Mouse (Mus musculus): ENCODE data around the gene Itpripl1. TPM values are rescaled to one million over a fixed set of nuclear protein-coding genes. Genes with fewer than 3 reads are reported as not detected.

Itpripl1 gene
- total and polyA plus RNA-seq, 3 experiments: 19.7 to 30.6 (median 23.4) TPM

DNA sequence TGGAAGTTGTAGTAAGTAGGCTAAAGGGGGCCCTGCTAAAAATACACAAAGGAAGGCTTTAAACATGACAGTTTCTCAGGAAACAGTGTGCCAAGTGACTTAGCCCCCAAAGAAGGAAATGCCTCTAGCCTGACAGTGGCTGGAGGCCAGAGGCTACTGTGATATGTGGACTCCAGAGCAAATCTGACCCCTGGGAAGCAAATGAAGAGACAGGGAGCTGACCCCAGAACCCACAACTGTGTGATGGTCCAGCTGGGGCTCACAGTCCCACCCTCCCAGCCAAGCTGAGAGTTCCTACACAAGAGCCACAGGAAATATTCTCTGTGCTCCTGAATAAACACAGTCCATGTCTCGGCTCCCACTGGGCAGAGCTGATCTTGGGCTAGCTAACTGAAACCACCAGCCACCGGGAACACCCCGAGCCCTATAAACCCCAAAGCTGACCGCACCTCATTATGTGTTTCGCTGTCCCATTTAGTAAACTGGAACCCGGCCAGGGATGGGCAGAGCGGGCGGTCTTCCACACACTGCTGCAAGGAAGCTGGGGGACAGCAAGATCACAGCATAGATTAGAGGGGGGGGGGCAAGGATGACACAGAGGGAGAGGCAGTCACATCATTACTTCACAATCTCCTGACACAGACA is 21.5 kb downstream of the Itpripl1 start:
- no peaks in the 10 kb centered on the region for H3K79me2 ChIP-seq (replicated peaks; ENCODE audit: control insufficient read depth, extremely low read depth, insufficient read depth, poor library complexity, severe bottlenecking)
- H3K36me3 ChIP-seq (replicated peaks in 1 of 2; ENCODE audit: control insufficient read depth in 1 of 2, insufficient read depth in 1 of 2, low read length in 1 of 2): peaks cover 78 to 92% of the 10 kb centered on the region in 2 experiments
- H3K27ac ChIP-seq (ENCODE audit: insufficient read depth, low read depth): no peak overlapping the region
- H3K4me2 ChIP-seq (ENCODE audit: insufficient read depth, low read depth, poor library complexity, severe bottlenecking): no peak overlapping the region
- no peaks in the 10 kb centered on the region for H3K4me1 ChIP-seq (ENCODE audit: control insufficient read depth in 1 of 2, insufficient read depth in 2 of 2)
- no peaks in the 10 kb centered on the region for H3K9me3 ChIP-seq (replicated peaks; ENCODE audit: low read length)
- in situ Hi-C loops (cut with MboI; ENCODE audit: low pct_ligation_motif_present, low pct_unique_long_range_greater_than_20kb, low sequenced_read_pairs) (no loop called here), dilution Hi-C loops (cut with MboI; ENCODE audit: extremely low pct_ligation_motif_present, extremely low pct_unique_long_range_greater_than_20kb, low sequenced_read_pairs) (no loop called here)
- H3K27me3 ChIP-seq (replicated peaks): no peaks in the 10 kb centered on the region
- no peak overlapping the region for H3K4me3 ChIP-seq (replicated peaks in 1 of 3; ENCODE audit: low read depth in 2 of 3, low read length in 2 of 3, poor library complexity in 1 of 3)
- no peak for DNase-seq (ENCODE audit: extremely low read depth)
- no peak for TF ChIP-seq MYC (IDR thresholded peaks at IDR 0.05; ENCODE audit: low read depth, low read length)
- no peak for TF ChIP-seq POLR2AphosphoS2 (IDR thresholded peaks at IDR 0.05; ENCODE audit: low read depth, low read length)
- no peak for TF ChIP-seq IRF4 (IDR thresholded peaks at IDR 0.05; ENCODE audit: low read depth, low read length)
- no peak for TF ChIP-seq TCF12 (IDR thresholded peaks at IDR 0.05; ENCODE audit: low read depth, low read length)
- no peak for TF ChIP-seq SIN3A (IDR thresholded peaks at IDR 0.05; ENCODE audit: low read length)
- no peak for TF ChIP-seq CTCF (conservative IDR thresholded peaks at IDR 0.05 in 1 of 2, IDR thresholded peaks at IDR 0.05 in 1 of 2; ENCODE audit: low read depth in 2 of 2, low read length in 2 of 2)
- no peak for TF ChIP-seq HCFC1 (IDR thresholded peaks at IDR 0.05; ENCODE audit: low read depth, low read length)
- TF ChIP-seq JUN (IDR thresholded peaks at IDR 0.05; ENCODE audit: insufficient read depth, low read depth, low read length): no peak
- TF ChIP-seq NRF1 (IDR thresholded peaks at IDR 0.05; ENCODE audit: low read depth, low read length): no peak
- no peak for TF ChIP-seq ZKSCAN1 (IDR thresholded peaks at IDR 0.05; ENCODE audit: borderline replicate concordance, low read depth, low read length)
- TF ChIP-seq ZMIZ1 (IDR thresholded peaks at IDR 0.05; ENCODE audit: low read depth, low read length): no peak
- no peak for TF ChIP-seq ZNF384 (IDR thresholded peaks at IDR 0.05; ENCODE audit: low read depth, low read length)
- no peak for TF ChIP-seq MAFK (IDR thresholded peaks at IDR 0.05; ENCODE audit: insufficient replicate concordance, low read length)
- no peak for TF ChIP-seq TBP (conservative IDR thresholded peaks at IDR 0.05; ENCODE audit: low read depth, low read length)
- TF ChIP-seq MXI1 (IDR thresholded peaks at IDR 0.05; ENCODE audit: low read depth, low read length): no peak
- no peak for TF ChIP-seq MEF2A (IDR thresholded peaks at IDR 0.05; ENCODE audit: borderline replicate concordance, low read depth, low read length)
- TF ChIP-seq RCOR1 (conservative IDR thresholded peaks at IDR 0.05; ENCODE audit: low read depth, low read length): no peak
- H3K9ac ChIP-seq (ENCODE audit: insufficient read depth, low read depth): no peak overlapping the region

DNA sequence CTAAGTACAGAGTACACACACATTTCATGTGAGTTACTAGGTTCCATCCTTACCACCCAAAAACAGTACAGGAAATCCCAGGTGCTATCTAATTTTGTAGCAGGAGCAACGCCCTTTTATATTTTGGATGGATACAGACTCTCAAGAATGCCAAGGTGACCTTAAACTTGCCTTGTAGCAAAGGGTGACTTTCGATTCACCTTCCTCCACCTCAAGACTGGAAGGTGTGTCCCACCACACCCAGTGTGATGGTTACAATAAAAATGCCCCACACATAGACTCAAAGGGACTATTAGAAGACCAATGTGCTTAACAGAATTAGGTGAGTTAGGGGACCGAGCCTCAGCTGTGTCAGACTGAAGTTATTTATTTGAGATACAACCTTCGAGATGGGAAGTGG is 34.3 kb downstream of the Itpripl1 start:
- Histone ChIP-seq H3K36me3 (replicated peaks in 1 of 2; ENCODE audit: control insufficient read depth in 1 of 2, insufficient read depth in 1 of 2, low read length in 1 of 2) (peaks cover 76 to 82% of the 10 kb centered on the region in 2 experiments), H3K9me3 (replicated peaks; ENCODE audit: low read length) (peaks cover 14% of the 10 kb centered on the region), H3K4me3 (replicated peaks in 1 of 3; ENCODE audit: low read depth in 2 of 3, low read length in 2 of 3, poor library complexity in 1 of 3) (no peak overlapping the region), H3K4me2 (ENCODE audit: insufficient read depth, low read depth, poor library complexity, severe bottlenecking) (no peak overlapping the region), H3K4me1 (ENCODE audit: control insufficient read depth in 1 of 2, insufficient read depth in 2 of 2) (no peaks in the 10 kb centered on the region), H3K79me2 (replicated peaks; ENCODE audit: control insufficient read depth, extremely low read depth, insufficient read depth, poor library complexity, severe bottlenecking) (no peaks in the 10 kb centered on the region), H3K27ac (ENCODE audit: insufficient read depth, low read depth) (no peak overlapping the region), H3K9ac (ENCODE audit: insufficient read depth, low read depth) (no peak overlapping the region), H3K27me3 (replicated peaks) (no peaks in the 10 kb centered on the region)
- dilution Hi-C loops (cut with MboI; ENCODE audit: extremely low pct_ligation_motif_present, extremely low pct_unique_long_range_greater_than_20kb, low sequenced_read_pairs): no loop called here
- DNase-seq (ENCODE audit: extremely low read depth): no peak
- in situ Hi-C loops (cut with MboI; ENCODE audit: low pct_ligation_motif_present, low pct_unique_long_range_greater_than_20kb, low sequenced_read_pairs): no loop called here
- no peak for TF ChIP-seq IRF4 (IDR thresholded peaks at IDR 0.05; ENCODE audit: low read depth, low read length)
- no peak for TF ChIP-seq MAFK (IDR thresholded peaks at IDR 0.05; ENCODE audit: insufficient replicate concordance, low read length)
- no peak for TF ChIP-seq ETS1 (conservative IDR thresholded peaks at IDR 0.05; ENCODE audit: low read depth, low read length)
- TF ChIP-seq EP300 (IDR thresholded peaks at IDR 0.05; ENCODE audit: low read length): no peak
- TF ChIP-seq NELFE (IDR thresholded peaks at IDR 0.05; ENCODE audit: low read depth, low read length): no peak
- TF ChIP-seq TBP (conservative IDR thresholded peaks at IDR 0.05; ENCODE audit: low read depth, low read length): no peak
- TF ChIP-seq PAX5 (IDR thresholded peaks at IDR 0.05; ENCODE audit: low read length): no peak
- no peak for TF ChIP-seq ZMIZ1 (IDR thresholded peaks at IDR 0.05; ENCODE audit: low read depth, low read length)
- TF ChIP-seq HCFC1 (IDR thresholded peaks at IDR 0.05; ENCODE audit: low read depth, low read length): no peak
- TF ChIP-seq MAZ (IDR thresholded peaks at IDR 0.05; ENCODE audit: low read depth, low read length): no peak
- TF ChIP-seq RCOR1 (conservative IDR thresholded peaks at IDR 0.05; ENCODE audit: low read depth, low read length): no peak
- no peak for TF ChIP-seq MEF2A (IDR thresholded peaks at IDR 0.05; ENCODE audit: borderline replicate concordance, low read depth, low read length)
- no peak for TF ChIP-seq ZKSCAN1 (IDR thresholded peaks at IDR 0.05; ENCODE audit: borderline replicate concordance, low read depth, low read length)
- no peak for TF ChIP-seq JUND (conservative IDR thresholded peaks at IDR 0.05; ENCODE audit: low read depth, low read length)
- no peak for TF ChIP-seq USF1 (IDR thresholded peaks at IDR 0.05; ENCODE audit: low read depth, low read length)
- TF ChIP-seq BHLHE40 (IDR thresholded peaks at IDR 0.05; ENCODE audit: low read depth, low read length): no peak
- TF ChIP-seq SMC3 (IDR thresholded peaks at IDR 0.05; ENCODE audit: low read depth, low read length): no peak
- no peak for TF ChIP-seq SIN3A (IDR thresholded peaks at IDR 0.05; ENCODE audit: low read length)
- no peak for TF ChIP-seq JUN (IDR thresholded peaks at IDR 0.05; ENCODE audit: insufficient read depth, low read depth, low read length)
